Mouse (Mus musculus) liver, embryonic 16.5 days (tissue): Measurements from ENCODE around the gene Ttc30a2. TPM values are rescaled to one million over a fixed set of nuclear protein-coding genes. Genes with fewer than 3 reads are reported as not detected.

ENCODE experiments used
- ATAC-seq: fragments of 200-750 bp; cut with Nextera tagmentation; 2 replicates; pipeline ENCODE4 v1.8.0; 2017; ENCODE audit warnings: low read depth, mild to moderate bottlenecking, moderate number of reproducible peaks, moderate library complexity
- H3K27ac ChIP-seq: fragments of 300-500 bp; sonication (generic); 2 replicates; pipeline ENCODE4 v1.5.1; 2014; ENCODE audit warnings: mild to moderate bottlenecking, low read length
- H3K27me3 ChIP-seq: fragments of 300-500 bp; sonication (generic); 2 replicates; pipeline ENCODE4 v1.6.1; 2014; ENCODE audit warnings: low read depth, low read length, mixed read lengths; ENCODE audit not compliant: control insufficient read depth, insufficient read depth
- H3K36me3 ChIP-seq: fragments of 300-500 bp; sonication (generic); 2 replicates; pipeline ENCODE4 v1.6.1; 2014; ENCODE audit warnings: mild to moderate bottlenecking; ENCODE audit not compliant: control insufficient read depth, insufficient read depth
- H3K4me1 ChIP-seq: fragments of 300-500 bp; sonication (generic); 2 replicates; pipeline ENCODE4 v1.6.1; 2014; ENCODE audit warnings: low read depth, low read length, mixed read lengths; ENCODE audit not compliant: control insufficient read depth
- H3K4me2 ChIP-seq: fragments of 300-500 bp; sonication (generic); 2 replicates; pipeline ENCODE4 v1.6.1; 2014; ENCODE audit warnings: low read depth, low read length, mixed read lengths
- H3K4me3 ChIP-seq: fragments of 300-500 bp; sonication (generic); 2 replicates; pipeline ENCODE4 v1.5.1; 2014; ENCODE audit warnings: low read depth, mild to moderate bottlenecking, low read length
- H3K9ac ChIP-seq: fragments of 300-500 bp; sonication (generic); 2 replicates; pipeline ENCODE4 v1.6.1; 2014; ENCODE audit warnings: low read depth, low read length
- H3K9me3 ChIP-seq: fragments of 300-500 bp; sonication (generic); replicated peaks from 2 replicates; pipeline ENCODE4 v1.6.1; 2016; ENCODE audit warnings: low read length; ENCODE audit not compliant: control insufficient read depth
- WGBS: fragments of 180-500 bp; shearing (Covaris S2); extraction: QIAGEN DNeasy Blood & Tissue Kit; methylation state at CpG from one replicate; pipeline ENCODE4 v1.1.7; 2014; ENCODE audit not compliant: insufficient replicate concordance; 5-methylcytosine and 5-hydroxymethylcytosine counted together
- polyA plus RNA-seq: library from polyadenylated mRNA; unstranded; fragments of >200 nt; fragmentation: Nextera tagmentation; extraction: Ambion mirVana; gene quantifications from 2 replicates; pipeline ENCODE4 v1.2.1, GENCODE M21; 2015

The Ttc30a2 gene
- polyA plus RNA-seq, 1 experiment from 2014 or later, result 0.08 TPM

GRCm38 (mm10) chr2:75928011-75928410, 50.0 kb downstream of the Ttc30a2 start:
- Histone ChIP-seq H3K27ac (no peak overlapping the region), H3K4me2 (no peak overlapping the region), H3K27me3 (no peaks in the 10 kb centered on the region), H3K36me3 (no peaks in the 10 kb centered on the region), H3K4me1 (no peaks in the 10 kb centered on the region), H3K9ac (no peak overlapping the region), H3K9me3 (no peaks in the 10 kb centered on the region), H3K4me3 (no peak overlapping the region)
- no peak for ATAC-seq
- WGBS, result 74% methylated on average over 3 of the region's 3 CpGs

DNA sequence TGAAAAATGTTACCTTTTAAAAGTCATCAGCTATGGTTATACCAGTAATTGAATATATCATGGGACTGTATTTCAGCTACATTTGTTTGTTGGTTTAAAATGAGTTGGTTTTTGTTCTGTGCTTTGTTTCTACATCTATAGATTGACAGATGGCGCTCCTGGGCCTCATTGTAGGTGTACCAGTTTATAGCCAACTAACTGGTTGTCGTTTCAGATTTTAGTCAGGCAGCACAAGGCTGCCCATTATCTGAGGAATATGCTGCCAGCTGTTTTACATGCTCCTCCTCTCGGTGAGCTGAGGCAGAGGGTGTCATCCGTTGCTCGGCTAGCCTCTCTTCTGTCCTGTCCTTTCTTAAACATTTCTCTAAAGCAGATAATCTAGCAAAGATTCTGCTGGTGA, 51.9 kb downstream of the Ttc30a2 start:
- Histone ChIP-seq H3K36me3 (no peaks in the 10 kb centered on the region), H3K9ac (no peak overlapping the region), H3K9me3 (no peaks in the 10 kb centered on the region), H3K4me1 (no peaks in the 10 kb centered on the region), H3K4me2 (no peak overlapping the region), H3K27me3 (no peaks in the 10 kb centered on the region), H3K4me3 (no peak overlapping the region), H3K27ac (no peak overlapping the region)
- WGBS, result 74% methylated on average over 5 of the region's 5 CpGs
- no peak for ATAC-seq

Other genes starting within 250 kb of the Ttc30a2 start
- gene Agps, start 146.0 kb downstream of the Ttc30a2 start, polyA plus RNA-seq, result 10.9 and 11.2 TPM in 2 replicates
- 1.2 TPM in 2 replicates for gene Ttc30b, start 39.6 kb downstream of the Ttc30a2 start, polyA plus RNA-seq
- 0.68 and 1.2 TPM in 2 replicates for gene Ttc30a1, start 3.8 kb upstream of the Ttc30a2 start, polyA plus RNA-seq